Mouse (Mus musculus): ENCODE results near the gene Kif5c.

Gene Kif5c

GRCm38 (mm10) chr2:49746947-49747346 lies 127.8 kb downstream of the Kif5c start:
- peak; percentile 87 for DNase-seq (ENCODE audit: low spot score)

GRCm38 (mm10) chr2:49747670-49748069 lies 128.6 kb downstream of the Kif5c start:
- DNase-seq (ENCODE audit: low spot score) = no peak

GRCm38 (mm10) chr2:49748628-49749342 lies 129.7 kb downstream of the Kif5c start:
- DNase-seq (ENCODE audit: low spot score) = no peak

GRCm38 (mm10) chr2:49749730-49750576 lies 130.9 kb downstream of the Kif5c start:
- peak; percentile 55 for DNase-seq (ENCODE audit: low spot score)

GRCm38 (mm10) chr2:49751544-49752210 lies 132.6 kb downstream of the Kif5c start:
- DNase-seq (ENCODE audit: low spot score) = no peak

- DNase-seq (ENCODE audit: low spot score) = no peak
Observed at GRCm38 (mm10) chr2:49752211-49752607, 133.1 kb downstream of the Kif5c start.

- no peak for DNase-seq (ENCODE audit: low spot score)
Observed at GRCm38 (mm10) chr2:49753062-49753461, 134.0 kb downstream of the Kif5c start.

- DNase-seq (ENCODE audit: low spot score) = no peak
Observed at GRCm38 (mm10) chr2:49755054-49755453, 136.0 kb downstream of the Kif5c start.

- DNase-seq (ENCODE audit: low spot score) = no peak
Observed at GRCm38 (mm10) chr2:49757616-49758015, 138.5 kb downstream of the Kif5c start.

- DNase-seq (ENCODE audit: low spot score) = no peak
Observed at GRCm38 (mm10) chr2:49764331-49764946, 145.3 kb downstream of the Kif5c start.

GRCm38 (mm10) chr2:49768916-49769315 lies 149.8 kb downstream of the Kif5c start:
- no peak for DNase-seq (ENCODE audit: low spot score)

- DNase-seq (ENCODE audit: low spot score) = no peak
Observed at GRCm38 (mm10) chr2:49770440-49770839, 151.3 kb downstream of the Kif5c start.

- no peak for DNase-seq (ENCODE audit: low spot score)
Observed at GRCm38 (mm10) chr2:49771172-49771571, 152.1 kb downstream of the Kif5c start.

GRCm38 (mm10) chr2:49773194-49773931 lies 154.3 kb downstream of the Kif5c start:
- no peak for DNase-seq (ENCODE audit: low spot score)

GRCm38 (mm10) chr2:49774180-49774579 lies 155.1 kb downstream of the Kif5c start:
- DNase-seq (ENCODE audit: low spot score) = no peak

- DNase-seq (ENCODE audit: low spot score) = no peak
Observed at GRCm38 (mm10) chr2:49775187-49775586, 156.1 kb downstream of the Kif5c start.

- no peak for DNase-seq (ENCODE audit: low spot score)
Observed at GRCm38 (mm10) chr2:49775735-49776134, 156.6 kb downstream of the Kif5c start.

GRCm38 (mm10) chr2:49776407-49776806 lies 157.3 kb downstream of the Kif5c start:
- no peak for DNase-seq (ENCODE audit: low spot score)

- DNase-seq (ENCODE audit: low spot score) = no peak
Observed at GRCm38 (mm10) chr2:49787376-49788050, 168.4 kb downstream of the Kif5c start, which contains the start of gene Lypd6b. TSS of gene Lypd6b (plus strand) at chr2:49787688.

GRCm38 (mm10) chr2:49788051-49788418 lies 168.9 kb downstream of the Kif5c start:
- DNase-seq (ENCODE audit: low spot score) = no peak

GRCm38 (mm10) chr2:49788643-49789042 lies 169.5 kb downstream of the Kif5c start:
- no peak for DNase-seq (ENCODE audit: low spot score)
